In the genomic region with DNA sequence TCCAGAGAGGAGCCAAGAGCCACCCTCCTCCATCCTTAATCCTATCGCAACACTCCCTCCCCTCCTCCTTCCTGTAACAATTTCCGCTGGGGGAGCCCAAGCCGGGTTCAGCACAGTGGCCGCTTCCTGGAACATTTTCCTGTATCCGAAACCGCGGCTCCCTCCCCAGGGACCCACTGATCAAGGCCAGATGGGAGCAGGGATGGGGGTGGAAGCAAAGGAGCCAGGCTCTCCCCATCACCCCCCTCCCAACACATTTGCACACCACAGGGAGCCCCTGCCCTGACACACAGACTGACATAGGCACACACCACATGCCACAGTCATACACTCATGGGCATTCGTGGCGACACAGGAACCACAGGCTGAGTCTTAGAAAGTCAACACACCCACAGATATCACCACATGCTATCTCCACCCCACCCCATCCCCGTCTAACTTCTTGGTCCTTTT, we compare ENCODE assay signal across 7 mouse cellular contexts. TPM values are rescaled to one million over a fixed set of nuclear protein-coding genes. Genes with fewer than 3 reads are reported as not detected.
DNase-seq lines count a peak whose midpoint lies in the region; ATAC-seq and TF ChIP-seq lines count a peak whose summit lies in the region.

No protein-coding gene starts in this region.

- H3K4me1 ChIP-seq in intestine, embryonic 16.5 days (ENCODE audit: control insufficient read depth, insufficient read depth, low read length): peaks cover 19% of the 10 kb centered on the region
- H3K4me1 ChIP-seq in liver, postnatal 0 days (ENCODE audit: insufficient read depth): peaks cover 13% of the 10 kb centered on the region
- H3K4me1 ChIP-seq in neural tube, embryonic 11.5 days (ENCODE audit: control insufficient read depth, insufficient read depth, low read length): no peaks in the 10 kb centered on the region

- H3K27ac ChIP-seq in intestine, embryonic 16.5 days (ENCODE audit: low read length): peak overlapping the region; percentile 37; the same call in 1 of the 2 replicates
- H3K27ac ChIP-seq in liver, postnatal 0 days (ENCODE audit: low read depth): peak overlapping the region; percentile 29; the same call in 1 of the 2 replicates
- no peak overlapping the region for H3K27ac ChIP-seq in neural tube, embryonic 11.5 days (ENCODE audit: low read depth, low read length)

- H3K36me3 ChIP-seq in intestine, embryonic 16.5 days (ENCODE audit: control insufficient read depth, insufficient read depth, low read length): no peaks in the 10 kb centered on the region
- no peaks in the 10 kb centered on the region for H3K36me3 ChIP-seq in liver, postnatal 0 days (replicated peaks; ENCODE audit: insufficient read depth, low read length)
- H3K36me3 ChIP-seq in neural tube, embryonic 11.5 days (ENCODE audit: control insufficient read depth, insufficient read depth, low read length): no peaks in the 10 kb centered on the region

- H3K9ac ChIP-seq in intestine, embryonic 16.5 days (ENCODE audit: low read depth, low read length): peak overlapping the region; percentile 48; the same call in 1 of the 2 replicates
- H3K9ac ChIP-seq in liver, postnatal 0 days (replicated peaks): 0 out of 2 replicates have a peak overlapping the region, but pooled peaks have one; percentile 9
- H3K9ac ChIP-seq in neural tube, embryonic 11.5 days (ENCODE audit: low read length): no peak overlapping the region

- no peaks in the 10 kb centered on the region for H3K27me3 ChIP-seq in intestine, embryonic 16.5 days (replicated peaks; ENCODE audit: control insufficient read depth, insufficient read depth, low read length)
- H3K27me3 ChIP-seq in liver, postnatal 0 days (ENCODE audit: insufficient read depth, low read length): no peaks in the 10 kb centered on the region
- H3K27me3 ChIP-seq in neural tube, embryonic 11.5 days (ENCODE audit: control insufficient read depth, insufficient read depth, low read length): no peaks in the 10 kb centered on the region

- no peaks in the 10 kb centered on the region for H3K9me3 ChIP-seq in intestine, embryonic 16.5 days (ENCODE audit: control insufficient read depth, low read length)
- no peaks in the 10 kb centered on the region for H3K9me3 ChIP-seq in liver, postnatal 0 days (ENCODE audit: low read length)
- H3K9me3 ChIP-seq in neural tube, embryonic 11.5 days (ENCODE audit: control insufficient read depth, low read length): no peaks in the 10 kb centered on the region

- no peak overlapping the region for H3K4me3 ChIP-seq in intestine, embryonic 16.5 days (ENCODE audit: low read length)
- H3K4me3 ChIP-seq in liver, postnatal 0 days (ENCODE audit: low read depth, low read length): peak overlapping the region; percentile 65; the same call in 1 of the 2 replicates
- no peak overlapping the region; the same call in 1 of the 2 replicates for H3K4me3 ChIP-seq in neural tube, embryonic 11.5 days (ENCODE audit: low read depth, low read length)

- H3K4me2 ChIP-seq in intestine, embryonic 16.5 days (ENCODE audit: low read depth, low read length): peak overlapping the region; percentile 97
- H3K4me2 ChIP-seq in liver, postnatal 0 days (ENCODE audit: low read depth, low read length): peak overlapping the region; percentile 98
- peak overlapping the region; percentile 68 for H3K4me2 ChIP-seq in neural tube, embryonic 11.5 days (ENCODE audit: low read depth)

- TF ChIP-seq CTCF in liver, postnatal 0 days (IDR thresholded peaks at IDR 0.05; ENCODE audit: low read depth): no peak

- 11% methylated on average over 10 of the region's 10 CpGs for WGBS in intestine, embryonic 16.5 days
- WGBS in liver, postnatal 0 days (ENCODE audit: insufficient replicate concordance): 8% methylated on average over 10 of the region's 10 CpGs
- 8% methylated on average over 10 of the region's 10 CpGs for WGBS in neural tube, embryonic 11.5 days

- peak; percentile 62 for ATAC-seq in common myeloid progenitor, adult 5-6 weeks (replicated peaks; ENCODE audit: low read depth, poor library complexity, severe bottlenecking)
- ATAC-seq in intestine, embryonic 16.5 days: no peak
- ATAC-seq in liver, postnatal 0 days: 0 out of 2 replicates have a peak, but pooled peaks have one; percentile 21
- ATAC-seq in neural tube, embryonic 11.5 days (ENCODE audit: insufficient read depth, low FRiP score, low TSS enrichment): no peak

- DNase-seq in Muller cell, postnatal 12 days (ENCODE audit: inconsistent ontology term): peak; percentile 38
- peak; percentile 80 to 90 for DNase-seq in heart, adult 18-20 months
- no peak for DNase-seq in liver, postnatal 0 days
- DNase-seq in neural tube, embryonic 11.5 days (ENCODE audit: low spot score): peak; percentile 56
- no peak for DNase-seq in ovary, postnatal 14 days (ENCODE audit: low spot score)

- 0 out of 2 replicates have a peak, but pooled peaks have one; percentile 26 for TF ChIP-seq EP300 in liver, postnatal 0 days (IDR thresholded peaks at IDR 0.05; ENCODE audit: low read depth)

RNA-seq across cellular contexts. Expression of gene Sp7, which starts 10.9 kb away (rescaled TPM):
- total RNA-seq in common myeloid progenitor, adult 5-6 weeks (2017): not detected in 2 replicates
- total RNA-seq in heart, adult 18-20 months (2021): not detected
- polyA plus RNA-seq in intestine, embryonic 16.5 days (2015; fragmentation: Nextera tagmentation; extraction: Ambion mirVana): 0.50 and 0.60 TPM in 2 replicates
- not detected in 2 replicates for polyA plus RNA-seq in liver, postnatal 0 days (2015; fragmentation: Nextera tagmentation; extraction: Ambion mirVana)
- polyA plus RNA-seq in neural tube, embryonic 11.5 days (2014; fragmentation: Nextera tagmentation; extraction: Ambion mirVana): 0.70 and 0.96 TPM in 2 replicates

RNA-seq across cellular contexts. Expression of gene Aaas, which starts 27.3 kb away (rescaled TPM):
- total RNA-seq in common myeloid progenitor, adult 5-6 weeks (2017): 111 and 199 TPM in 2 replicates
- 10 to 100 TPM in 1 of 2 experiments, 1 to 10 TPM in 1; 9.8 to 12.1 TPM for total RNA-seq in heart, adult 18-20 months (2021)
- polyA plus RNA-seq in intestine, embryonic 16.5 days (2015; fragmentation: Nextera tagmentation; extraction: Ambion mirVana): 50.6 and 59.1 TPM in 2 replicates
- polyA plus RNA-seq in liver, postnatal 0 days (2015; fragmentation: Nextera tagmentation; extraction: Ambion mirVana): 15.6 and 18.8 TPM in 2 replicates
- polyA plus RNA-seq in neural tube, embryonic 11.5 days (2014; fragmentation: Nextera tagmentation; extraction: Ambion mirVana): 84.7 and 86.7 TPM in 2 replicates

RNA-seq across cellular contexts. Expression of gene Sp1, which starts 28.1 kb away (rescaled TPM):
- 65.3 and 87.3 TPM in 2 replicates for total RNA-seq in common myeloid progenitor, adult 5-6 weeks (2017)
- 10 to 100 TPM; 31.9 to 39.6 TPM for total RNA-seq in heart, adult 18-20 months (2021)
- polyA plus RNA-seq in intestine, embryonic 16.5 days (2015; fragmentation: Nextera tagmentation; extraction: Ambion mirVana): 6.8 and 7.2 TPM in 2 replicates
- 2.8 and 2.9 TPM in 2 replicates for polyA plus RNA-seq in liver, postnatal 0 days (2015; fragmentation: Nextera tagmentation; extraction: Ambion mirVana)
- polyA plus RNA-seq in neural tube, embryonic 11.5 days (2014; fragmentation: Nextera tagmentation; extraction: Ambion mirVana): 10.4 and 11.1 TPM in 2 replicates

RNA-seq across cellular contexts. Expression of gene Myg1, which starts 46.3 kb away (rescaled TPM):
- 40.0 and 50.8 TPM in 2 replicates for total RNA-seq in common myeloid progenitor, adult 5-6 weeks (2017)
- total RNA-seq in heart, adult 18-20 months (2021): 10 to 100 TPM; 25.0 to 26.0 TPM
- 75.3 and 80.9 TPM in 2 replicates for polyA plus RNA-seq in intestine, embryonic 16.5 days (2015; fragmentation: Nextera tagmentation; extraction: Ambion mirVana)
- 28.1 and 30.8 TPM in 2 replicates for polyA plus RNA-seq in liver, postnatal 0 days (2015; fragmentation: Nextera tagmentation; extraction: Ambion mirVana)
- 92.9 and 102 TPM in 2 replicates for polyA plus RNA-seq in neural tube, embryonic 11.5 days (2014; fragmentation: Nextera tagmentation; extraction: Ambion mirVana)

RNA-seq across cellular contexts. Expression of gene Pfdn5, which starts 51.9 kb away (rescaled TPM):
- 219 and 289 TPM in 2 replicates for total RNA-seq in common myeloid progenitor, adult 5-6 weeks (2017)
- total RNA-seq in heart, adult 18-20 months (2021): 100 to 1,000 TPM; 340 to 348 TPM
- 280 and 283 TPM in 2 replicates for polyA plus RNA-seq in intestine, embryonic 16.5 days (2015; fragmentation: Nextera tagmentation; extraction: Ambion mirVana)
- polyA plus RNA-seq in liver, postnatal 0 days (2015; fragmentation: Nextera tagmentation; extraction: Ambion mirVana): 172 and 179 TPM in 2 replicates
- 386 and 396 TPM in 2 replicates for polyA plus RNA-seq in neural tube, embryonic 11.5 days (2014; fragmentation: Nextera tagmentation; extraction: Ambion mirVana)

Comparison
In these comparisons a context has a peak if more than half of its experiments do, and no peak if none do; other contexts are left out.
1. DNase-seq: peak in Muller cell, postnatal 12 days (single experiment), heart, adult 18-20 months (2 of 2) and neural tube, embryonic 11.5 days (single experiment); none in liver, postnatal 0 days (single experiment) and ovary, postnatal 14 days (single experiment).
2. ATAC-seq: peak in common myeloid progenitor, adult 5-6 weeks (single experiment) and liver, postnatal 0 days (single experiment); none in intestine, embryonic 16.5 days (single experiment) and neural tube, embryonic 11.5 days (single experiment).
3. Peak in every context shown above with its lines, with median percentiles within 50 percentile points of each other: H3K4me2 ChIP-seq.